Mouse (Mus musculus) stomach, postnatal 0 days (tissue): ENCODE measurements around the gene Hs3st3b1. TPM values are rescaled to one million over a fixed set of nuclear protein-coding genes. Genes with fewer than 3 reads are reported as not detected.
A peak's percentile ranks its signal among the peaks of the same experiment; 100 is the strongest.

Experiments used
- ATAC-seq: fragments of 200-750 bp; cut with Nextera tagmentation; 2 replicates; pipeline ENCODE4 v1.8.0; 2017; ENCODE audit not compliant: low FRiP score, low TSS enrichment
- DNase-seq: peaks from one replicate; pipeline ENCODE4 v3.0.0-alpha.2; 2016; ENCODE audit warnings: low spot score
- H3K27ac ChIP-seq: fragments of 300-500 bp; sonication (generic); replicated peaks from 2 replicates; pipeline ENCODE4 v1.5.1; 2014; ENCODE audit warnings: mild to moderate bottlenecking, control low read depth
- H3K27me3 ChIP-seq: fragments of 300-500 bp; sonication (generic); 2 replicates; pipeline ENCODE4 v1.6.1; 2014; ENCODE audit warnings: low read length; ENCODE audit not compliant: control insufficient read depth, insufficient read depth
- H3K36me3 ChIP-seq: fragments of 300-500 bp; sonication (generic); 2 replicates; pipeline ENCODE4 v1.6.1; 2014; ENCODE audit warnings: low read length, mixed read lengths; ENCODE audit not compliant: control insufficient read depth, insufficient read depth
- H3K4me1 ChIP-seq: fragments of 300-500 bp; sonication (generic); replicated peaks from 2 replicates; pipeline ENCODE4 v1.6.1; 2014; ENCODE audit warnings: antibody characterized with exemption; ENCODE audit not compliant: control insufficient read depth, insufficient read depth
- H3K4me2 ChIP-seq: fragments of 300-500 bp; sonication (generic); replicated peaks from 2 replicates; pipeline ENCODE4 v1.6.1; 2014; ENCODE audit warnings: low read depth, mild to moderate bottlenecking, control low read depth, moderate library complexity
- H3K4me3 ChIP-seq: fragments of 300-500 bp; sonication (generic); 2 replicates; pipeline ENCODE4 v1.5.1; 2014; ENCODE audit warnings: low read depth, low read length, control low read depth
- H3K9ac ChIP-seq: fragments of 300-500 bp; sonication (generic); 2 replicates; pipeline ENCODE4 v1.6.1; 2014; ENCODE audit warnings: mild to moderate bottlenecking, low read length, control low read depth, mixed read lengths
- H3K9me3 ChIP-seq: fragments of 300-500 bp; sonication (generic); 2 replicates; pipeline ENCODE4 v1.6.1; 2016; ENCODE audit warnings: low read length; ENCODE audit not compliant: control insufficient read depth
- CTCF ChIP-seq: IDR thresholded peaks from 2 replicates; pipeline ENCODE4 v1.5.1; 2016; ENCODE audit warnings: antibody characterized with exemption, low read depth, mild to moderate bottlenecking, moderate library complexity
- EP300 ChIP-seq: optimal IDR thresholded peaks from 2 replicates; pipeline ENCODE3; 2016; ENCODE audit warnings: antibody characterized with exemption
- WGBS: fragments of 180-500 bp; shearing (Covaris S2); extraction: QIAGEN DNeasy Blood & Tissue Kit; methylation state at CpG from one replicate; pipeline ENCODE4 v1.1.7; 2014; 5-methylcytosine and 5-hydroxymethylcytosine counted together
- polyA plus RNA-seq: library from polyadenylated mRNA; unstranded; fragments of >200 nt; fragmentation: Nextera tagmentation; extraction: Ambion mirVana; gene quantifications from 2 replicates; pipeline ENCODE4 v1.2.1, GENCODE M21; 2015

Gene Hs3st3b1
- polyA plus RNA-seq, 1 experiment from 2014 or later = 6.9 TPM

DNA sequence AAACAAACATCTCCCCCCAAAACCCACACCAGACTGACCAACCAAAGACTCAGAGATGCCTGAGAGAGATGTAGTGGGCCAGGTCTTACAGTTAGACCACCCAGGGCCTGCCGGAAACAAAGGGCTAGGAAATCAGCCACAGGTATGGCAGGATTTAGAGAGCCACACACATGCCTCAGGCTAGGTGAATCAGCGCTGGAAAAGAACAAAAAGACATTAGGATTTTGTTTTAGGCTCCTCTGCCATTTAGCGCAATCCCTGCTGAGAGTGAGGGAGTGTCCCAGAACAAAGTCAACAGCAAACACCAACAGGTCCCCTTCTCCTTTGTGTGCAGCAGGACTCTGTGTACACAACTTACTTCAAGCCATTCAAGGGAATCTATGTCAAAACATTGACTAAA is 14.6 kb upstream of the Hs3st3b1 start:
- no peak overlapping the region for H3K27ac ChIP-seq
- WGBS = 44% methylated on average over 3 of the region's 3 CpGs
- DNase-seq (no peak), ATAC-seq (no peak)
- H3K4me3 ChIP-seq = no peak overlapping the region
- H3K9me3 ChIP-seq = no peaks in the 10 kb centered on the region
- TF ChIP-seq CTCF = no peak
- no peak for TF ChIP-seq EP300
- H3K36me3 ChIP-seq = no peaks in the 10 kb centered on the region
- no peaks in the 10 kb centered on the region for H3K4me1 ChIP-seq
- no peaks in the 10 kb centered on the region for H3K27me3 ChIP-seq
- no peak overlapping the region for H3K4me2 ChIP-seq
- H3K9ac ChIP-seq = no peak overlapping the region

DNA sequence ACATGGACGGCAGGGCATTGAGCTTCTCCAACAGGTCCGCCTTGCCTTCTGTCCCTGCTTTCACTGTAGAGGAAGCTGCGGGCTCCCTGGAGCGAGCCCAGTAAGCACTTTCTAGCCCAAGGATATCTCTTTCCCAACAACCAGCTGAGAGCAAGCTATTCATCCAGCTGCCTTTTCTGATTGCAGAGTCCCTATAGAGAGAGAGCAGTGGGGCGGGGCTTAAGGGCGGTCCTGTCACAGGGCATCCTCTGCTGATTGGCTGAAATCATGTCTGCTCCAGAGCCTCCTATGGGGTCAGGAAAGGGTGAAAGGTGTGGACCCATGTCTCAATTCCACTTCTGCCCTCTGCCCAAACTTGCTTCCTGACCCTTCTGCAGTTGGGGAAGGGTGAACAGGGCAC is 4.8 kb upstream of the Hs3st3b1 start:
- 84% methylated on average over 6 of the region's 6 CpGs for WGBS
- TF ChIP-seq CTCF (no peak), EP300 (no peak)
- Histone ChIP-seq H3K36me3 (no peaks in the 10 kb centered on the region), H3K27ac (no peak overlapping the region), H3K4me2 (no peak overlapping the region), H3K4me1 (0 out of 2 replicates have a peak, but pooled peaks cover 4% of the 10 kb centered on the region), H3K9me3 (no peaks in the 10 kb centered on the region), H3K9ac (no peak overlapping the region), H3K4me3 (no peak overlapping the region), H3K27me3 (no peaks in the 10 kb centered on the region)
- no peak for ATAC-seq
- DNase-seq = peak; percentile 42

DNA sequence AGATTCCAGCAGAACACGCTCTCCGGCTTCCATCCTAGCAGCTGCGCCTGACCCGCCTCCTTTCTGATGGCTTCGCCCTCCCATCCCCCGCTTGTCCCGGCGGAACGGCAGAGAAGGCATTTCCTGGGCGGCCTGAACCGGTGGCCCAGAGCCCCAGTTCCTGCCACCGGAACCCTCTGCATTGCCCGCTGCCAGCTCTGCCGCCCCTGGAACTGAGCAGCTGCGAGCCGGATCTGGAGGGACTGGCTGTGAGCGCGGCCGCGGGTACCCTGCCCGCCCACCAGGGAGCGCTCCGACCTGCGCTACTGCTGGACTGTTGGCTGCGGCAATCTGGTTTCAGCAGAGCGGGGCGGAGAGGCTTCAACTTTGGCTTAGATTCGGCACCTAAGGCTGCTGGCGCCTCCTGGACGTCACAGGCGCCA is 3.1 kb upstream of the Hs3st3b1 start:
- TF ChIP-seq CTCF = peak; percentile 97
- no peak for TF ChIP-seq EP300
- Histone ChIP-seq H3K4me2 (peak overlapping the region; percentile 66), H3K27ac (no peak overlapping the region), H3K9me3 (no peaks in the 10 kb centered on the region), H3K27me3 (no peaks in the 10 kb centered on the region), H3K4me1 (0 out of 2 replicates have a peak, but pooled peaks cover 4% of the 10 kb centered on the region), H3K4me3 (peak overlapping the region; percentile 38), H3K36me3 (no peaks in the 10 kb centered on the region), H3K9ac (peak overlapping the region; percentile 43; the same call in 1 of the 2 replicates)
- ATAC-seq (peak; percentile 58), DNase-seq (peak; percentile 91)
- 1% methylated on average over 31 of the region's 31 CpGs for WGBS

DNA sequence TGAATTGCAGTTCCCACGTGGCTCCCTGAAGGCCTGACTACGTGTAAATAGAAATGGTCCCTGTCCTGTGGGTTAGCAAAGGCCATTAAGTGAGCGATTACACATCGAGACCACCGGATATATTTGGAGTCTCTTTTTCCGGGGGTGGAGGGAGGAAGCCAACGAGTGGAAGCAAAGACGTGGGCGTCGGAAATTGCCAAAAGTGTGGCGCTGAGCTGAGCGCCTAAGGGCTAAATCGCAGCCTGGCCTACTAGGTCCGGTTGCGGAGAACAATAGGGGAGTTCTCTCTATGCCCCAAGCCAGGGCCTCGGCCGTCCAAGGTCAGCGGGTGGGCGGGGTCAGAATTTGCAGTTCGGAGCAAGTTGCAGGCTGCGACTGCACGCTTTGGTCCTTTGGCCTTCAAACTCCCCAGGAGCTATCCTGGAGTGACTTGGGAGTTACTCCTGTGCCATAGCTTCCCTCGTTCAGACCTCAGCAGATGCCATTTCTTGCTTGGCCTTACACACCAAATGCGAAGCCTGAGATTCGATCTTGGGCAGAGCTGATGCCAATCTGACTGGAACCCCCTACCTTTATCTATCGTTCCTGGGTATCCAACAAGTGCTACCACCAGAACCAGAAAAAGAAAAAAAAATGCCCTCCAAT is 2.3 kb upstream of the Hs3st3b1 start:
- TF ChIP-seq CTCF = no peak
- no peak for TF ChIP-seq EP300
- Histone ChIP-seq H3K36me3 (no peaks in the 10 kb centered on the region), H3K9ac (no peak overlapping the region), H3K27me3 (no peaks in the 10 kb centered on the region), H3K27ac (no peak overlapping the region), H3K4me1 (0 out of 2 replicates have a peak, but pooled peaks cover 4% of the 10 kb centered on the region), H3K9me3 (no peaks in the 10 kb centered on the region), H3K4me3 (no peak overlapping the region), H3K4me2 (no peak overlapping the region)
- ATAC-seq (no peak), DNase-seq (no peak)
- 35% methylated on average over 26 of the region's 26 CpGs for whole genome bisulfite sequencing

GRCm38 (mm10) chr11:63923386-63923785 is 1.3 kb upstream of the Hs3st3b1 start:
- ATAC-seq = no peak
- Histone ChIP-seq H3K4me2 (peak overlapping the region; percentile 95), H3K27me3 (no peaks in the 10 kb centered on the region), H3K4me3 (peak overlapping the region; percentile 34), H3K27ac (no peak overlapping the region), H3K36me3 (no peaks in the 10 kb centered on the region), H3K4me1 (0 out of 2 replicates have a peak, but pooled peaks cover 4% of the 10 kb centered on the region), H3K9me3 (no peaks in the 10 kb centered on the region), H3K9ac (0 out of 2 replicates have a peak overlapping the region, but pooled peaks have one; percentile 4)
- DNase-seq = peak; percentile 31
- TF ChIP-seq EP300 (no peak), CTCF (no peak)
- WGBS = 7% methylated on average over 29 of the region's 29 CpGs
